Mouse (Mus musculus) liver, postnatal 0 days (tissue): ENCODE data around the gene 2310022A10Rik.

Source experiments
- CTCF ChIP-seq: sonication (generic); IDR thresholded peaks from 2 replicates; pipeline ENCODE4 v1.5.1; 2016; ENCODE audit warnings: antibody characterized with exemption, low read depth
- EP300 ChIP-seq: IDR thresholded peaks from 2 replicates; pipeline ENCODE4 v1.6.1; 2016; ENCODE audit warnings: antibody characterized with exemption, low read depth, mild to moderate bottlenecking

DNA sequence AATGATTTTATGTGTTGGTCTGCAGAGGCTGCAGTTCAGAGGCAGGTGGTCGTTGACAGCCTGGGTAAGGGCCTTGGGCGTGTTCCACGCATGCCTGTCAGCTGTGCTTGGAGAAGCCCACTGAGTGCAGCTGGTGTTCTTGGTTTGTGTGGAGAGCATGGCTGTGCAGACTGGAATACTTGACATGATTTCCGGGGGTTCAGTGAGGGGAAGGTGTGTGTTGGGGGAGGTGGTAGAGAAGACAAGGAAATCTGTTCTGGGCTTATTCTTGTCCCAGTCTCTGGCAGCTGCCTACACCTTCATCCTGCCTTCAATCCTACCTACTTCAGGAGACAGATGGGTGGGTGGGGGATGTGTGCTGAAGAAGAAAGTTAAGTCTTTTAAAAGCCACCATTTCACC, 48.6 kb downstream of the 2310022A10Rik start:
- no peak for TF ChIP-seq CTCF
- no peak for TF ChIP-seq EP300
